Mouse (Mus musculus) spleen, embryonic (tissue): ENCODE results near the gene Arf3.

Experiments used
- CTCF ChIA-PET: fragments of 350-600 bp; sonication (Branson Sonifier 250); formaldehyde crosslinking; loops from one replicate; lab custom pipeline; 2022; lab: Charles Lee

Arf3 gene

GRCm38 (mm10) chr15:98727443-98728321 is 35.3 kb downstream of the Arf3 start, which contains the start of gene Fkbp11:
Fkbp11 (minus strand) TSS chr15:98728198.
- CTCF ChIA-PET, result interaction anchor here (0.6 to 1.0 kb wide), 2 partner anchors 19 to 31 kb away, joined by 3 to 5 read pairs; no protein-coding TSS in a partner anchor

- CTCF ChIA-PET, result no interaction called here
Observed at GRCm38 (mm10) chr15:98726746-98727145, 36.3 kb downstream of the Arf3 start.

- CTCF ChIA-PET, result no interaction called here
Observed at GRCm38 (mm10) chr15:98726079-98726478, 36.9 kb downstream of the Arf3 start.

- CTCF ChIA-PET, result no interaction called here
Observed at GRCm38 (mm10) chr15:98724441-98724840, 38.6 kb downstream of the Arf3 start.

GRCm38 (mm10) chr15:98722854-98723253 is 40.2 kb downstream of the Arf3 start:
- CTCF ChIA-PET, result interaction anchor here (0.6 to 0.7 kb wide), 2 partner anchors 41 to 63 kb away, joined by 3 read pairs; no protein-coding TSS in a partner anchor

GRCm38 (mm10) chr15:98722191-98722590 is 40.8 kb downstream of the Arf3 start:
- CTCF ChIA-PET, result interaction anchor here (0.7 kb wide), 1 partner anchor 42 kb away, joined by 3 read pairs; no protein-coding TSS in a partner anchor

- CTCF ChIA-PET, result no interaction called here
Observed at GRCm38 (mm10) chr15:98717301-98717700, 45.7 kb downstream of the Arf3 start.

- CTCF ChIA-PET, result no interaction called here
Observed at GRCm38 (mm10) chr15:98714230-98714652, 48.8 kb downstream of the Arf3 start.

GRCm38 (mm10) chr15:98710442-98710841 is 52.6 kb downstream of the Arf3 start:
- CTCF ChIA-PET, result no interaction called here

GRCm38 (mm10) chr15:98707766-98708372 is 55.1 kb downstream of the Arf3 start, which contains the start of gene Ccdc65:
Ccdc65 (plus strand) TSS chr15:98708207.
- CTCF ChIA-PET, result interaction anchor here (0.8 kb wide), 1 partner anchor 737 kb away, joined by 11 read pairs; no protein-coding TSS in a partner anchor

GRCm38 (mm10) chr15:98704312-98704711 is 58.7 kb downstream of the Arf3 start:
- CTCF ChIA-PET, result no interaction called here

- CTCF ChIA-PET, result interaction anchor here (0.6 to 0.7 kb wide), 4 partner anchors 31 to 188 kb away, joined by 3 to 5 read pairs (median 4); no protein-coding TSS in a partner anchor
Observed at GRCm38 (mm10) chr15:98699190-98700105, 63.6 kb downstream of the Arf3 start.

GRCm38 (mm10) chr15:98696216-98696615 is 66.8 kb downstream of the Arf3 start:
- CTCF ChIA-PET, result interaction anchor here (0.6 kb wide), 1 partner anchor 21 kb away, joined by 4 read pairs; no protein-coding TSS in a partner anchor

- CTCF ChIA-PET, result no interaction called here
Observed at GRCm38 (mm10) chr15:98695726-98696125, 67.3 kb downstream of the Arf3 start.

- CTCF ChIA-PET, result no interaction called here
Observed at GRCm38 (mm10) chr15:98692171-98692715, 70.8 kb downstream of the Arf3 start.

GRCm38 (mm10) chr15:98691486-98692147 is 71.4 kb downstream of the Arf3 start:
- CTCF ChIA-PET, result interaction anchor here (0.6 kb wide), 1 partner anchor 366 kb away, joined by 3 read pairs; no protein-coding TSS in a partner anchor

- CTCF ChIA-PET, result no interaction called here
Observed at GRCm38 (mm10) chr15:98689682-98690081, 73.3 kb downstream of the Arf3 start.
